Mouse (Mus musculus) spleen, adult 2 months (tissue): ENCODE measurements at regions not wholly inside any gene's neighbourhood (a gene's known extent, or its start where the extent isn't known, plus 50 kb on each side); places are given as distances from the start of the nearest gene placed in this dataset.
"Not testable (repeated sequence)": the region's sequence is repeated elsewhere in the genome, so short reads cannot be mapped to it uniquely, and the experiment has no call there.

Experiments used
- DNase-seq, 2 experiments: peaks; one replicate each; pipeline versions ENCODE4 v3.0.0 to v3.0.0-alpha.2; 2012 to 2021; ENCODE audit warnings: low spot score in 2 of 2, low read depth in 1 of 2
- H3K27ac ChIP-seq: fragments of 200-500 bp; 2 replicates; pipeline ENCODE4 v1.5.1; 2012; ENCODE audit warnings: low read length, inconsistent platforms; ENCODE audit not compliant: insufficient read depth
- H3K27me3 ChIP-seq: fragments of 200-500 bp; 2 replicates; pipeline ENCODE4 v1.6.1; 2012; ENCODE audit warnings: mild to moderate bottlenecking, moderate library complexity, low read length, inconsistent platforms; ENCODE audit not compliant: control insufficient read depth, insufficient read depth
- H3K36me3 ChIP-seq: fragments of 200-500 bp; 2 replicates; pipeline ENCODE4 v1.6.1; 2012; ENCODE audit warnings: mild to moderate bottlenecking, low read length, inconsistent platforms; ENCODE audit not compliant: control insufficient read depth, insufficient read depth
- H3K4me1 ChIP-seq: fragments of 200-500 bp; 2 replicates; pipeline ENCODE4 v1.6.1; 2011; ENCODE audit warnings: inconsistent platforms; ENCODE audit not compliant: control insufficient read depth, insufficient read depth, insufficient read length
- H3K4me3 ChIP-seq: fragments of 200-500 bp; 2 replicates; pipeline ENCODE4 v1.5.1; 2011; ENCODE audit warnings: mild to moderate bottlenecking, inconsistent platforms; ENCODE audit not compliant: insufficient read depth, insufficient read length; ENCODE audit errors: extremely low read depth
- CTCF ChIP-seq: fragments of 200-500 bp; IDR thresholded peaks from 2 replicates; pipeline ENCODE4 v1.5.1; 2011; ENCODE audit warnings: mild to moderate bottlenecking, inconsistent platforms; ENCODE audit not compliant: insufficient read depth, insufficient read length, insufficient replicate concordance; ENCODE audit errors: extremely low read depth
- POLR2A ChIP-seq: fragments of 200-500 bp; IDR thresholded peaks from 2 replicates; pipeline ENCODE4 v1.6.1; 2011; ENCODE audit warnings: low read depth, low read length, inconsistent platforms
- WGBS: fragments of 180-500 bp; shearing (Covaris S2); methylation state at CpG from one replicate; pipeline ENCODE4 v1.1.7; 2018; 5-methylcytosine and 5-hydroxymethylcytosine counted together

GRCm38 (mm10) chr8:126872574-126872973 is 73.1 kb downstream of the Tomm20 start:
- H3K4me1 ChIP-seq = peaks cover 11% of the 10 kb centered on the region; the same call in 1 of the 2 replicates

GRCm38 (mm10) chr8:126872133-126872532 is 73.5 kb downstream of the Tomm20 start:
- H3K4me1 ChIP-seq = peaks cover 15% of the 10 kb centered on the region; the same call in 1 of the 2 replicates
- H3K36me3 ChIP-seq = no peaks in the 10 kb centered on the region
- WGBS = 87% methylated on average over 8 of the region's 8 CpGs
- no peaks in the 10 kb centered on the region for H3K27me3 ChIP-seq
- peak overlapping the region; percentile 53; the same call in 1 of the 2 replicates for H3K27ac ChIP-seq
- no peak overlapping the region for H3K4me3 ChIP-seq
- no peak for TF ChIP-seq CTCF
- no peak for TF ChIP-seq POLR2A
- DNase-seq = no peak

More at GRCm38 (mm10) chr8:126872574-126872973, 73.1 kb downstream of the Tomm20 start:
- H3K4me3 ChIP-seq = no peak overlapping the region
- no peak for DNase-seq
- H3K27ac ChIP-seq = peak overlapping the region; percentile 53; the same call in 1 of the 2 replicates
- no peaks in the 10 kb centered on the region for H3K36me3 ChIP-seq
- TF ChIP-seq CTCF (no peak), POLR2A (no peak)
- H3K27me3 ChIP-seq = no peaks in the 10 kb centered on the region
- 82% methylated on average over 4 of the region's 4 CpGs for WGBS

- Histone ChIP-seq H3K4me3 (no peak overlapping the region), H3K27me3 (no peaks in the 10 kb centered on the region), H3K36me3 (no peaks in the 10 kb centered on the region), H3K4me1 (peaks cover 25% of the 10 kb centered on the region; the same call in 1 of the 2 replicates), H3K27ac (no peak overlapping the region)
- DNase-seq = no peak
- WGBS = 76% methylated on average over 1 of the region's 1 CpGs
- TF ChIP-seq CTCF (no peak), POLR2A (no peak)
Observed at GRCm38 (mm10) chr8:126869464-126869850, 76.2 kb downstream of the Tomm20 start.

- no peaks in the 10 kb centered on the region for H3K27me3 ChIP-seq
- DNase-seq = no peak
- H3K4me1 ChIP-seq = peaks cover 28% of the 10 kb centered on the region; the same call in 1 of the 2 replicates
- H3K36me3 ChIP-seq = no peaks in the 10 kb centered on the region
- H3K4me3 ChIP-seq = no peak overlapping the region
- no peak for TF ChIP-seq CTCF
- TF ChIP-seq POLR2A = no peak
- 70% methylated on average over 3 of the region's 3 CpGs for WGBS
- no peak overlapping the region for H3K27ac ChIP-seq
Observed at GRCm38 (mm10) chr8:126868831-126869463, 76.7 kb downstream of the Tomm20 start.

GRCm38 (mm10) chr8:126867121-126867988 is 78.3 kb downstream of the Tomm20 start:
- Histone ChIP-seq H3K36me3 (no peaks in the 10 kb centered on the region), H3K4me1 (peaks cover 28% of the 10 kb centered on the region; the same call in 1 of the 2 replicates), H3K27me3 (no peaks in the 10 kb centered on the region), H3K27ac (peak overlapping the region; percentile 51), H3K4me3 (no peak overlapping the region)
- WGBS = 20% methylated on average over 14 of the region's 14 CpGs
- TF ChIP-seq CTCF (no peak), POLR2A (no peak)
- DNase-seq = peak in 1 of 2 experiments; percentile 86

- H3K4me1 ChIP-seq = peaks cover 28% of the 10 kb centered on the region; the same call in 1 of the 2 replicates
- 76% methylated on average over 10 of the region's 10 CpGs for WGBS
- H3K36me3 ChIP-seq = no peaks in the 10 kb centered on the region
- no peak for TF ChIP-seq POLR2A
- H3K27me3 ChIP-seq = no peaks in the 10 kb centered on the region
- no peak overlapping the region for H3K27ac ChIP-seq
- no peak for DNase-seq
- no peak overlapping the region for H3K4me3 ChIP-seq
Observed at GRCm38 (mm10) chr8:126864314-126864948, 81.2 kb downstream of the Tomm20 start.

- DNase-seq, H3K27ac ChIP-seq, H3K27me3 ChIP-seq, H3K4me3 ChIP-seq, H3K36me3 ChIP-seq: not testable (repeated sequence)
- WGBS = 88% methylated on average over 1 of the region's 1 CpGs
- H3K4me1 ChIP-seq = peaks cover 28% of the 10 kb centered on the region; the same call in 1 of the 2 replicates
Observed at GRCm38 (mm10) chr8:126863661-126864060, 82.0 kb downstream of the Tomm20 start.
